Mouse (Mus musculus) thymus, postnatal 4 days (tissue): ENCODE results near the gene Mpzl1.
A peak's percentile ranks its signal among the peaks of the same experiment; 100 is the strongest.

ENCODE experiments used
- DNase-seq: peaks from one replicate; pipeline ENCODE4 v3.0.0; 2021

Mpzl1 gene

DNA sequence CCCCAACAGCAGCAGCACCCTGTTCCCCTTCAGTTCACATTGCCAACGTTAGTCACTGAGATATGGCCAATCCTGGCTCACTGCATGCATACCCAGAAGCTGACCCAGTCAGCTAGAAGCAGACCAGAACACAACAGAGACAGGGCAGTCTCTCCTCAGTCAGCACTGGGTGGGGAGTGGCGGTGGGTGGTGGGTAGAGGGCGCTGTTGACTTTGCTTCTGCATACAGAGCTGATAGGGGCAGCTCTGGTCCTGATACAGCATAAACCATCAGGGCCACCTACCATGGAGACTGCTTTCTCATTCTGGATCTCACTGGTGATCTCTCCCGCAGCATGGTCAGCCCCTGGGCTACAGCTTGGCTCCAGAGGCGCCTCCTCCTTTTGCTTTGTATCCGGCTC lies 20.7 kb upstream of the Mpzl1 start:
- peak; percentile 82 for DNase-seq

DNA sequence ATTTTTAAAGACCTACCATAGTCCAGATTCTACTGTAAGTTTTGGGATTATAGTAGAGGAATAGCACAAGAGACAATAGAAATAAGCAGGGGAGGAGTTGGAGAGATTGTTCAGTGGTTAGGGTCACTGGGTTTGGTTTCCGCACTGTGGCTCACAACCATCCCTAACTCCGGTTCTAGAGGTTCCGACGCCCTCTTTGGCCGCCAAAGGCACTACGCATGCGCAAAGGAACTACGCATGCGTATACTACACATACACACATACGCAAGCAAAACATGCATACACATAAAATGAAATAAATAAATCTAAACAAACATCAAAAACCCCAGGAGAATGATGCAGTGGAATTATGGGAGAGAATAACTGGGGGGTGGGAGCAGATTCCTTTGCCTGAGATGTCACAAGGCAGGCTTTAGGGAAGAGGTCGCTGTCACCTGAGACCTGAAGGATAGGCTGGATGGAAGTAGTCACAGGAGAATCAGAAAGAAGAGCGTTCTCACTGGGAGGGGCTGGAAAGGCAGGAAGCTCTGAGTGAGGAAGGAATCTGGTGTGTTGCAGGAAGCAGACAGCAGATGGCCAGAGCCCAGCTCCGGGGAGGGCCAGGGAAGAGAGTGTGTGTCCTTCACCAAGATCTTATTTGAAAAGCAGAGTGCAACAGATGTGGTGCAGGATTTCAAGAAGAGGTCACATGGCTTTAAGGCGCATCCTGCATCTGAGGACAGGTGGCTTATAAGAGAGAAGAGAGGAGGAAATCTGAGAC lies 19.0 kb upstream of the Mpzl1 start:
- no peak for DNase-seq

DNA sequence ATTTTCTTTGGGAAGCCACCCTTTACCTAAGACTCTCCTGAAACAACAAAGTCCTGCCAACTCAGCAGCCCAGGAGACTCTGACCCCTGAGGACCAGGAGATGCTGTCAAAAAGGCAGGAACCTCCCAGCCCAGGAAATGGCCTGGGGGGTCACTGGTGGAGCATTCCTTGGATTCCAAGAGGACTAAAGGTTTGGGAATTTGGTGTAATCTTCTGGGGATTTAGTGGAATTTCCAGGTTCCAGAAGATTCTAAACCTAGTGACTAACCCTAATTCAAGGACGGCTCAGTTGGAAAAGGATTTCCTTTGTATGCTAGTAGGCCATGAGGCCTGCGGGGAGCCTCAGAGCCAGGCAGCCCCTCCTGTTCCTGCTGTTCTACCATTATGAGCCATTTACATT lies 18.2 kb upstream of the Mpzl1 start:
- no peak for DNase-seq

DNA sequence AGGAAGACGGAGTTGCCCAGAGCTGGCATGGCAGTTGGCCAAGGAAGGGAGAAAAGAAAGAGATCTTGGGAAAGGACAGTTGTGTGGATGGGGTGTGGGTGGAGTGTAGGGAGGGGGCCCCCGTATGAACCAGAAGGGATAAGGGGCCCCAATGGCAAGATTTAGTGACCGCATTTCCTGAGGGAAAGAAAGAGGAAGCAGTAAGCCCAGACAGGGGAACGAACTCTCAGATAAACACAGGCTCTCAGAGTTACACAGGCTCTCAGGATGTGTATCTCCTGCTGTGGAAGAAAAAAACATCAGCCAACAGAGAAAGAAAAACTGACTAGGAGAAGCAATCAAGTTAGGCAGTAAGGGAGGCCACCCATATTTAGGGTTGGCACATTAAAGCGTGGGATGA lies 16.8 kb upstream of the Mpzl1 start:
- no peak for DNase-seq

DNA sequence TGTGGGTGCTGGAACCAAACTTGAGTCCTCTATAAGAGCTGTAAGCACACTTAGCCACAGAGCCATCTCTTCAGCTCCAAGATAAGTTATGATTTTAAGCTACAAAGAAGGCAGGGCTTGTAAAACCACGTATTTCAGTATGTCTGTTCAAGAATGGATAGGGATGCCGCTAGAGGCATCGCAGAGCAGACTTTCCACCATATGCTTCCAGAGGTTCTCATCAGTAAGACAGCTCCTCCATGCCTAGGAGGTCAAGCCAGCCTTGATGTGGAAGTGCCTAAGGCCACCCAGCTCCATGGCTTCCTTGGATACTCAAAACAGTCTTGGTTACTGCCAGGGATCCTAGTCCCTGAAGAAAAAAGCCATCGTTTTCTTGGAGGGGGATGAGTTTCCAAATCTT lies 10.8 kb upstream of the Mpzl1 start:
- no peak for DNase-seq

DNA sequence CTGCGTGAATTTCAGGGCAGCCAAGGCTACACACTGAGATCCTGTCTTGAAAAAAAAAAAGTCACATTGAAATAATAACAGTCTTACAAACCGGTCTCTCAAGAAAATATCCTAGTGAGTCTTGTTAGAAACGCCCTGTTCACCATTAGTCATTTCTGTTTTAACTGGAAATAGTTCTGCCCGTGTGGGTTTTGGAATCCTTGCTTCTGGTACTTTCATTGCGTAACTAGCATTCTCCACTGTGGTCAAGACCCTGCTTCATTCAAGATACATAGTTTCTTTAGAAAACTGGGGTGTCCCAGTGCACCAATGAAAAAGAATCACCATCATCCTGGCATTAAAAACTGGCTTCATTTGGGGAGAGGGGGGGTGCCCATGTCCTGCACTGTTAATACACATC lies 9.4 kb upstream of the Mpzl1 start:
- no peak for DNase-seq

DNA sequence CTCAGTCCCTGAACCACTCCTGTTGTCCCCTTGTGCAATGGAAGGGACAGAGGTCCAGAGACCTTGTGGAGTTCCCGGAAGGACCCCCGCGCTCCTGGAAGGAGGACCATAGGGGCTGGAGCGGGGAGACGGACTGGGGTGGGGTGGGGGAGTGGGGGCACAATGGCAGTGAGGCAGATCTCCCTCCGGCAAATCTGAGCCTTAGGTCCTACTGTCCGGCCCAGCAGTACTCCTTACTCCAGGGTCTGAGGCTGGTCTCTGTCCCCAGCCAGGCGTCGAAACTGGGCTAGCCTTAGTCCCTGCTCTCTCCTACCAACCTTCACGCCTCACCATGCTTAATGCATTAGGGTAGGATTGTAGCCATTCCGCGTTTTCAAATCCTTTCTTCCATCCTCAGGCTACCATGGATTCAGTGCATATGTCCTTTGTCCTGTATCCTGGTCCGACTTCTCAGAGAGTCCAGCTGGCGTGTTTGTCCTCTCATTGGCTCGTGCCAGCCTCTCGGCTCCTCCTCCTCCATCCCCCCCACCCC lies 8.5 kb upstream of the Mpzl1 start:
- no peak for DNase-seq

DNA sequence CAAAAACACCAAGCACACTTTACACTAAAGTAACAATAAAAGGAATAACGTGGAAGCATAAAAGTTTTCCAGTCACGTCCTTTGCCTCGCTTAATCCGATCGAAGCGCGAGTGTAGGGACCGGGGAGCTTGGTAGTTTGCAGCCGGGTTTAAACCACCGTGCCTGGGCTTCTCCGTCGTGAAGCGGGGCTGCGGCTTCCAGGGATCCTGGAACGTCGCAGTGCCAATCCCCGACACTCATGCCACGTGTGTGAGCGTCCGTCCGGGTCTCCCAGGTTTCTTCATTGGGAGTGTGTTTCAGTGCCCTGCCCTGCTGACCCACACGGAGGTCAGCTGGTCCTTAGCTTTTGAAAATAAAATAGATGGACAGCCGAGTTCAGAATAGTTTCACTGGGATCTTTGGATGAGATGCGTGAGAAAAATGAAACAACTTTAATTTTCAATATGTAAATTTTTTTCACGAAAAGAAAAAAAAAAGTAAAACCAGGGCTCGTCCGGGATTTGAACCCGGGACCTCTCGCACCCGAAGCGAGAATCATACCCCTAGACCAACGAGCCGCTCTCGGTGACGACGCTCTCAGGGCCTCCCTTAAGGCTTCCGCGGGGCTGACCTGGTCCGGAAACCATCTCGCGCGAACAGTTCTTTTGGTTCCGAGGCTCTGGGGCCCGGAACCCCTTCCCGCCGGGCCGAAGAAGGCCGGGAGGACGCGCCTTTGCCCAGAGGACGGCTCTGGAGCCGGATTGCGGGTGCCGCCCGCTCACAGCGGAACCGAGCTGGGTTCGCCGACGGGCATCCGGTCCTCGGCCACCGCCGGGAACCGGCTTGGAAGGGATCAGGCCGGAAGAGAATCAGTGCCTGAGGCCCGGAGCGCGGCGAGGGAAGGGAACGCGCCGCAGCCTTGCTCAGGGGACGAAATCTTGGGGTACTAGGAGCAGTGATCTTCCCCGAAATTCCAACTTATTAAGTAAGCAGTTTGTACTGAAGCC lies 7.7 kb upstream of the Mpzl1 start:
- peak; percentile 93 for DNase-seq

DNA sequence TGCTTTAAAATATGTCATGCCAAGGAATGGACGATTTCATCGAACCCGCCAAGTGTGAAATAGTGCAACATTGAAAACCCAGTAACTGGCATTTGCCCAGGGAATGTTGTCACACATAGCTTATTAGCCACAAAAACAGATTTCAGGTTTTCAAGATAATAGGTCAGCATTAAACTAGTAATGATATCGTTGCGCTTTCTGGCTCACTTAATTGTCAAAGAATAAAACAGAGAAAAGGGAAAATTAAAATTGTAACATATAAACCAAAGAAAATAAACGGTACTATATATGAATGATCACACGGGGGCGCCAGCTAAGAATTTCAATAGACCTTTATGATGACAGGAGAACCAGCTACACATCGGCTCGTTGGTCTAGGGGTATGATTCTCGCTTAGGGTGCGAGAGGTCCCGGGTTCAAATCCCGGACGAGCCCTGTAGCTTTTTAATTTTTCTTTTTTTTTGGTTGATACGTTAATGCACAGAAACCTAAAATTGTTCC lies 7.0 kb upstream of the Mpzl1 start:
- peak; percentile 79 for DNase-seq

DNA sequence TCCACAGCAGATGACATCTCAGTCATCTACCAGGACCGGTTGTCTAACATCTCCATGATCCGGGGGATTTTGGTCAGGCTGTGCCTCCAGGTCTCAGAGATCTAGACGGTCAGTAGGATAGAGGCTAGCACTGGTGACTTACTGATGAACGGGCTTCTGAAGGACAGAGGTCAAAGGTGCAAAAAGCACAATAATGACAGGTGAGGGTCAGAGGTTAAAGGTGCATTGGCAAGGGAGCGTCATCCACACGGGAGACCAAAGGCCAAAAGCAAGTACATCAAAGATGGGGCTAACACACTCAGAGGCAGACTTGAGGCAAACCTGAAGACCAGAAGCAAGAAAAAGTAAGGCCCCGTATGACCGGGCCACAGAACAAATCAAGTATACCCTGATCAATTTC lies 2.0 kb upstream of the Mpzl1 start:
- DNase-seq: no peak

DNA sequence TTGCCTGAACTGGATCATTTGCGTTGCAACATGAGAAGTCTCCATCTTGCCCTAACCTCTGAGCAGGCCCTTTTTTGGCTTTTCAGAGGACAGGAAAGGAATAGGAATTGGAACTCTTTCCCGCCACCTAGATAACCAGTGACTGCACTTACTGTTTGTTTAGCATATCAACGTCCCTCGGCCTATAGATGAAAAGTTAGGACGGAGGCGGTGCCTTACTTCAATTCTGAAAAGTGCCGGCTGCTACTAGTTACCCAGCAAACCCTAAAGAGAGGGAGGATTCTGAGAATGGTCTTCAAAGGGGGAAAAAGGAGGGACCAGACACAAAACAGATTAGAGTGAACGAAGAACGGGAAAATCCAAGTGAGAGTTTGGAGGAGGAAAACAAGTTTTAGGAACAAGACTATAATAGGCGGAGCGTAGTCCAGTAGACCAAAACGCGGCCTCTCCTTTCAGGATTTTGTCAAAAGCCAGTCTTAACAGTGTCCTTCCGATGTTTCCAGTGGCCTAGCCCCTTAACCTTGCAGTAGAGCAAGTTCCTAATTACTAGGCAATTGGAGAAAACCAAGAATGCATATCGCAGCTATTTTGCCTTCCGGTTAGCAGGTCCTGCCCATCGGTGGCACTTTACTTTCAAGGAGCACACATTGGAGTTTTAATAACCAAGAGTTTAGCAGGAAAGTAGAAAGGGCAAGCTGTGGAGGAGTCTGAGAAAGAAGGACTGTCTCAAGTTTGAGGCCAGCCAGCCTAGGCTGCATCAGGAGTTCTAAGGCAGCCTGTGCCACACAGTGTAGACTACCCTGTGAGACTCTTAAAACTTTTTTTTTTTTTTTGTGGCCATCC lies 938 bp upstream of the Mpzl1 start:
- DNase-seq: no peak

DNA sequence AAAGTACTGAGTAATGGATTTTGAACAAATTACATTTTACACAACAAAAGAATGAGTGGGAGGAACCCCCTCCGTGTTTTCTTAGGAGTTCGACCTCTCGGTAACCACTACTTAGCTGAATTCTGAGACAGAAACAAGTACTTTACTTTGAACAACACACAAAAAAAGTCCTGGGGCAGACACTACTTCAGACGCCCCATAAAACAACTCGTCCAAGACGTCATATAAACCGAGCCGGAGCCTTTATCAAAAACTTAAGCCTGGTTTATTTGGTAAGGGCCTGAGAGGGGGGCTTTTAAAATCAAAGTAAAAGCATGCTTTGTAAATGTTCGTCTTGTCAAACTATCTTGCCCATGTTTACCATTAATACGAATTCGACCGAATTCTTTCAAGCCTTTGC lies 993 bp downstream of the Mpzl1 start:
- no peak for DNase-seq

DNA sequence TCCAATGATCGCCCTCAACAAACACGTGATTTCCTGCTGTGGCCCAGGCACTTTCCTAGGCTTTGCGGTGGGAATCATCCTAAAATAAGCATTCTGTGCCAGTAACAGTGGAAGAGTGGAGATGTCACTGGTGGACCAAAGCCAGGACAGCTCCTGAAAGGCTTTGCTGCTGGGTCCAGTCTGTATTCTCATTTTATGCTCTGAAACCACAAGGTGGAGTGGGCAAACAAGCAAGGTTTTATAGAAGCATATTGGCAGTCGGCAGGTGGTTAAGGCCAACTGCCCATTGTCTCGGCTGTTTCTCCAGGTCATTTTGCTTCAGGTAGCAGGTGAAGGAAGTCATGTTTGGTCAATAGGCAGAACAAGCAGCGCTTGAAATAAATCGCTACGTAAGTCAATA lies 3.2 kb downstream of the Mpzl1 start:
- no peak for DNase-seq

DNA sequence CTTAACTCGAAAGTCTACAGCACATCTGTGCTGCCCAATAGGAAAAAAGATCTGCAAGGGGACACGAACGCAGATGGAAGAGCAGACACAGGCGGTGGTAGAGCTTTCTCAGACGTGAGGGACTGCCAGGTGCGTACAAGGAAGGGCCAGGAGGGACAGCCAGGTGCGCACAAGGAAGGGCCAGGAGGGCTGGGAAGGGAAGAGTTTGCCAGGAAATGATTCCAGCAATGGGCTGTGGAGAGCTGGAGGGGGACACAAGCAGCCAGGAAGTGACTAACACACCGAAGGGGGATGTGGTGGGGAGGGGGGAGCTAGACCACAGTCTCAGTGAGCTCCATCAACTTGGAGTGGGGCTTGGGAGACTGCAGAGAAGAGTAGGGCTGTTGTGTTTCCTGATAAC lies 4.4 kb downstream of the Mpzl1 start:
- DNase-seq: no peak

DNA sequence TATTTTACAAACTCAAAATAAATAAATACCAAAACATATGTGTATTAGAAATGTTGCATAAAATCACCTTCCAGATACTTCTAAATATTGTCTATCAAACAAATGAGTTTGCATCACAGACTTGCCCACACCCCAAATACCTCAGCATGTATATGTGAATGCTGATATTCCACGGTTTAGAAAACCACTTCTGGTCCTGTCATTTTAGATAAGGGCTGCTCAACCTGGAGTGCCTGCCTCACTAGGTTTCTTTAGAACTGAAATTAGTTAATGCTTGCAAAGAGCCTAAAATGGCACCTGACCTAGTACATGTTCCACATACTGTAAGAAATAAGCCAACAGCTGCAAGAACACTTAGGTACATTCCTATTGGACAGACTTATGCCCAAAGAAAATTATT lies 5.7 kb downstream of the Mpzl1 start:
- no peak for DNase-seq

DNA sequence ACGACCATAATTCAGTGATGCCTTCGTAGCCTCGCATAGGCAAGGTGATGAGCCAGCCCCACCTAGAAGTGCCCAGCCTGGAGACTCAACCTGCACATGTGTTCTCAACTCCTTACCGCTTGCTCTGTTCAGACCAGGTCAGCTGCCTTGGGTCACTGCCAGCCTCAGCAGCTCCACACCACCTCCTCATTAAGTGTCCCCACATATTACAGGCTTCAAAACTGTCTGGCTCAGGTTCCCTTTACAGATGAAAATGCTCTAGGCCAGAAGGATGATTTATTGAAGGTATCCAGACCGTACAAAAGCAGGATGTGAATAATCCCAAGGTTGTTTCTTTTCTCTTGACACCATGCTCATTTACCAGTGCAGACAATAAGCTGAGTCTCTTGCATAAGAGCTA lies 8.4 kb downstream of the Mpzl1 start:
- no peak for DNase-seq

DNA sequence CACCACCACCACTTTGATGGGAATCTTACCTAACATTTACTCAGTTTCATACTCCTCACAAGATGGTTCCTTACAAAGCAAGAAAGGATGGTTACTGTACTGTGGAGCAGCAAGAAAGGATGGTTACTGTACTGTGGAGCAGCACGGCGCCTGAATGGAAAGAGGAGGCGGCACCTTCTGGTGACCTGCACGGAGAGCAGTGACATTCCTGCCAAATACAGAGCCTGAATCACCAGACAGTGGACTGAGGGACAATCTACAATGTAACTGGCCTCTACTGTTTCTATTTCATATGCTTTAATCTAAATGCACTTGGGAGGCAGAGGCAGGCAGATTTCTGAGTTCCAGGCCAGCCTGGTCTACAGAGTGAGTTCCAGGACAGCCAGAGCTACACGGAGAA lies 9.3 kb downstream of the Mpzl1 start:
- DNase-seq: no peak

DNA sequence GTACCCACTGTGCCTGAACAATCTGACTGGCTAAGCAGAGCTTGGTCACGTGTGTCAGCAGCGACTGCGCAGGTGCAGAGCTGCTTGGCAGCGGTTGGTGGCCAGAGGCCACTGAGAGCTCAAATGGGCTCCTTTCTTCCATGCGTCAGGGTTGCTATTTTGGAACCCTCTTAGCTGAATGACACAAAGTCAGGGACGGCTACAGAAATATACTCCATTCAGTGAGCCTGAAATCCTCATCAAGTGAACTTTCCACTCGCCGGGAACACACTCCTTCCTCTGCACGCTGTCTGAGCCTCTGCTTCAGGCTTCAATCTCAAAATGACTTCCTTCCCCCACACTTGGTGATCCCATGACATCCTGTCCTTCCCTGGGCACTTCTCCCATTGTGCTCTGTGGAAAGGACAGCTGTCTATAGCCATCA lies 16.1 kb downstream of the Mpzl1 start:
- no peak for DNase-seq

DNA sequence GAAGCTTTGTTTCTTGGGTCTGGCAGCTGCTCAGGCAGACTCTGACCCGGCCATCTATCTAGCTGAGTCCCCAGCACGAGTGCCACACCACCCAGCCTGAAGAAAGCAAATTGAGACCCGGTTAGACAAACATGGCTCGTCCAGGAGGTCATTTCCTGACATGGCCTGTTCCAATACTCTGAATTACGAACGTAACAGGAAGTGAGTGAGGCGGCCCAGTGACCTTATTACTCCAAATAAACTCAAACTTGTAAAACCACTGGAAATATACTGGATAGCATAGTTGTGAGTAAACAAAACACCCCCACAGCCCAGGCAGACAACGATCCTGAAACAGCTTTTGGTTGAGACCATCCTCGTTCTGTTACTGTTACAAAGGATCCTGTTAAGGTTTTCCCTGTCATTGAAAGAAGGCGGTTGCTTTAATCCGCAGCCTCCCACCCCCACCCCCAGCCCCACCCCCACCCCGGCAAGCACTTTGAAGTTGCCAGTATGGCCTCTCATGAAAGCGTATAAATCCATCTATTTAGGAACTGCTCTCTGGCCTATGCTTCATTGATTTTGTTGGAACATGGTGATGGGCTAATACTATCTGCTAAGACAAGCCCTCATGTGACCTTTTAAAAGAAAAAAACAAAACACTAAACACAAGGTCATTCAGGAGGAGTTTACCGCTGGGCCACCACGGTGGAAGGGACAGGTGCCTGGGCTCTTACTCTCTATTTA lies 17.0 kb downstream of the Mpzl1 start:
- no peak for DNase-seq

DNA sequence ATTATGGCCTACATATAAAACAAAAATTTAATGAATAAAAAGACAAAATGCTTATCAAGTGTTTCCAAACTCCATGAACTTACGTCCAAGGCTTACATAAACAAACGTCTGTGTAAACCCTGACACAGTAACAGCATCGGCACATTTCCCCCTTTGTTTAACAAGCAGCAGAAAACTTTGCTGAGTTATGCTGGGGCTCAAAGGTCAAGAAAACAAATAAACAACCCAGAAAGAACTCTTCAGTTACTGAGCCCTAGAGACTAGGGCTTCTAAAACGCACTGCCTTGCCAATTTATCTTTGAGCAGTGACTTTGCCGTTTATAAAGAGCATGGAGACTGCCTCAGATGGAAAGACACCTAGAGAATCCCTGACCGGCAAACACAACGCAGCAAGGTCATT lies 17.7 kb downstream of the Mpzl1 start:
- DNase-seq: no peak

DNA sequence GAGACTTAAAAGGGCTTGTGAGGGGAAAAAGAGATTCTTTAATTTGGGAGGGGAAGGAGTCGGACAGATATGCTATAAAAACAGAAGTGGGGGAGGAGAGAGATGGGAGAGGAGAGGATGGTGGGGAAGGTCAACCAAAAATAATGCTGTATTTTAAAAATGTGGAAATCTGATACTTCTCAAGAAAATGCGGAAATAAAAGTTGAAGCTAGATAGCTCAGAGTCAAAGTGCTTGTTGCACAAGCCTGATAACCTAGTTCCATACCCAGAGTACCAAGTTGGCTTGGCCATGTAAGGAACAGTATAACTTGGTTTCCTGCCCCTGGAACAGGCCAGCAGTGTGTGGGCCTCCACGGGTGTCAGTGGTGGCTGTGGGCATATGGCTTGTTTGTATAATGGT lies 19.5 kb downstream of the Mpzl1 start:
- DNase-seq: no peak

DNA sequence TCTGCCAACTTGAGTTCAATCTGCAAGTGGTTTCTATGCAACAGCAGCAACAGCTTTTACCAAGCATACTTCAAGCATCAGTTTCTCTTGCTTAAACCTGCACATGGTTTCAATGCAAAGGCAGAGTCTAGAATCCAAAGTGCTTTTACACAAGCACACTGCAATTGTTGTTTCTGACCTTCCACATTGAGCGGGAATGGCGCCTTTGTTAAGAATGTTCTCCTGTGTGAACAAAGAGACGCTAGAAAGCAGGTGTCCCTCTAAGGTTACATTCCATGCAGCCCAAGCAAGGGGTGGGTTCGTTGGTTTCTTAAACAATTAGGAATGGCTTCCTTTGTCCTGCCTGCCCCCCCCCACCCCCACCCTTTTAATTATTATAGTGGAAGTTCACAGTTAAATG lies 20.4 kb downstream of the Mpzl1 start:
- DNase-seq: no peak
